Mouse (Mus musculus) right cerebral cortex, postnatal 10 days (tissue): ENCODE data around the gene Lef1.
A peak's percentile ranks its signal among the peaks of the same experiment; 100 is the strongest.

Experiments
- DNase-seq, 2 experiments: peaks; one replicate each; pipeline ENCODE4 v3.0.0; 2021; ENCODE audit warnings: low spot score in 2 of 2

Lef1 gene

DNA sequence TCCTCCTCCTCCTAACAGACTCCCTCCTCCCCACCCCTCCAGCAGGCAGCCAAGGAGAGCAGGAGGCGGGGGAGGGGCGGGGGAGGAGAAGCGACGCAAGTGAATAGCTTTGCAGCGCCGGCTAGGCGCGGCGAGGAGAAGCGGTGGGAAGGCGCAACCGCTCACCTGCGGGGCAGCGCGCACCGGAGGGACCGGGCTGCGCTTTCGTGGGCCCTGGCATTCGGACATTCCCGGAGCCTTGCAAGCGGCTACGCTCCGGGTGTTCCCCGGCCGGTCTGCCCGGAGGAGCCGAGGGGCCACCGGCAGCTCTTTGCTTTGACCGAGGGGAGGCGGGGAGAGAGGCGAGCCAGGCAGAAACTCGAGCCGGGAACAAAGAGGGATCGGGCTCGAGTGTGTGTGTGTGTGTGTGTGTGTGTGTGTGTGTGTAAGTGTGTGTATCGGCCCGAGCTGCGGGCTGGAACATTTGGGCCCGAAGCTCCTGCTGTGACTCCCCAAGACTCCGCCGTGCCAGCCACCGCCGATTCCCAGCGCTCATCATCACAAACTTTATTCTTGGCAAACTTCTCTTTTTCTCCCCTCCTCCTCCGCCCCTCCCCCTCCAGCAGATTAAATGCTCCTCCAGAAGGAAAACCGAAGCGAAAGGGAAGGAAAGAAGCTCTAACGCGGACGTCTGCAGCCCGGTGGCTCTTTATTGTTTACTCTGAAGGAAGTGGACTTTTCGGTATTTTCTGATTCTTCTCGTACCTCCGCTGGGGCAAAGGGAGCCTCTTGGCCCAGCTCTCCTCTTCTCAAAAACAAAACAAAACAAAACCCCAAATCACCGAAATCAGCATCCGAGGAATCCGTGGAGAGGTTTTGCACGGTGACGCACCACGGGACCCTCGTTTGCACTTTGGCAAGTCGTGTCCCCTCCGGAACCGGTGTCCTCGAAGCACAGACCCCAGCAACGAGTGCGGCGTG is at the start of gene Lef1:
Gene Lef1, plus strand, starts transcription at position 281 of the 960 bp plus-strand sequence.
- DNase-seq = peak in 1 of 2 experiments; percentile 42

DNA sequence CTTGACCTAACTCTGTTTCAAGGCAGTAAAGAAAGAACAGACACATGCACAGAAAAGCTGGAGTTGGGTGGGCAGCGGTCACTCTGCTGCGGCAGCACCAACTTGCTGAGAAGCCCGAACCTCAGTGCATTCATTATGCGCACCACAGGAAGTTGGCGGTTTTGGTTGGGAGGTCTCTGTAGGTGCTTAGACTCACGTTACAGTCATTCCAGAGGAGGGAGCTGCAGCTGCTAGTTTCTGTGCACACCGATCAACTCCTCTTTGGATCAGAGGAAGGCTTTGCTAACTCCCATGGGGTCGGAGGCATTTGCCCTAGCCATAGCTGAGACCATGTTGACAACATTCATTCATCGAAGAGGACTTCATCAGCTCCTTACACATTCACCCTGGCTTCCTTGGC is 45.3 kb upstream of the Lef1 start:
- no peak for DNase-seq

DNA sequence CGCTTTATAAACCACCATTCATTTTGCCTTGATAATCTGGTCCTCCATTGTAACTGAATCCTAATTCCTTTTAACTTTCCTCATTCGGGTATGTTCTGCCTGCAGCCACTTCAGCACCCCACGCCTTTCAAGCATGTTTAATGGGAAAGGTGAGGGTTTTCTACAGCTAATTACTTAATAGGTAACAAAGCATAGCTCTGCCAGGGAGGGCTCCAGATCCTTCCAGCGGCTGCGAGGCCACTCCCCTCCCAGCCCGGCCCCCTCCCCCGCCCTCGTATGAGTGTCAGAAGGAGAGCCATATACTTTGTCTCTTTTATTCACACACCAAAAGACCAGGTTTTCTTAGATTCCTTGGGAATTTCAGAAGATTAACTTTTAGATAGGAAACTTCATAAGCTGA is 44.1 kb upstream of the Lef1 start:
- no peak for DNase-seq

DNA sequence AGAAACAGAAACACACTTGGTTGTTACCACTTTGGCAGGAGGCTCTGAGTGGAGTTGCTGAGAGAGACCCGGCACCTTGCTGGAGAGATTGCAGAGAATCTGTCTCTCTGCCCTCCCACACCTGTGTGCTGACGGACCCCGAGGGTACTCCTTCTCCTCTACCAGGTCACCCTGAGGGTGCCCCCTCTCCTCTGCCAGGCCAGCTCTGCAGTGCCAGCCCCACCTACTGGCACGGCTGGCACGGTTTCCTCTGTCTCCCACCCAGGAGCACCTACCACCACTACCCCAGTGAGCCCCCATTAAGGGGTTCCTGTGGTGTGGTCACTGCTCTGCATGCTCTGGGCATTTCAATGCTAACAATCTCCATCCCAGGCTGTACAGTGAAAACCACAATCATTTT is 42.3 kb upstream of the Lef1 start:
- DNase-seq = no peak

DNA sequence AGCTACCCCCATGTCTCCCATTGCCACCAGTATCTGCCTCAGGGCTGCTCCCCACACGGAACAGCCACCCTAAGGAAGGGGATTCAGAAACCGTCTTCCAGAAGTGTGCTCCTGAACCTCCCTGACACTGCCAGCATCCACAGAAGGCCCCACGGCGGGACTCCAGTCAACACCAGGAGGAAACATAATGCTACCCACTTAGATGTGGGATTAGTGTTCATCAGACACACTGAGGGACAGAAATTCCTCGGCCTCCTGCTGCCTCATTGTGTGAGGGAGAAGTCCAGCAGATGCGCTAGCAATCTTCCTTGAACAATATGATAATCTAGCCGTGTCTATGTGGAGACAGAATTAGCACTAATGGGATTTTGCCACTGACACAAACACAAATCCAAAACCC is 40.1 kb upstream of the Lef1 start:
- DNase-seq = no peak

DNA sequence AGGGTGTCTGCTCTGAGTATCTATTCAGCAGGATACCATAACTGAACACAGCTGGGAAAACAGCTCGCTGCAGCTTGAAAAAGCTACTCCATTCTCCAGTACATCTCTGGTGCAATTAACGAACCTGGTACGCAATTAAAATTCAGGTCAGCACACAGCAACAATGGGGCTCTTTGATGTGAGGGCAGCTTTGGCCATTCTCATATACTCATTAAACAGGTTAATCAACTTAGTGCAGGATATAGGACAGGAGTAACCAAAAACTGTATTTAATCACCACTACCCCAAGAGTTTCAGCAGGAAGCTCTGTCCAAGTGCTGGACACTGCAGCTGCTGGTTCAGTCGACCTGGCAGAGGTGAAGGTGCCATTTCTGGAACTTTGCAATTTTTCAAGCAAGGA is 37.6 kb upstream of the Lef1 start:
- no peak for DNase-seq

DNA sequence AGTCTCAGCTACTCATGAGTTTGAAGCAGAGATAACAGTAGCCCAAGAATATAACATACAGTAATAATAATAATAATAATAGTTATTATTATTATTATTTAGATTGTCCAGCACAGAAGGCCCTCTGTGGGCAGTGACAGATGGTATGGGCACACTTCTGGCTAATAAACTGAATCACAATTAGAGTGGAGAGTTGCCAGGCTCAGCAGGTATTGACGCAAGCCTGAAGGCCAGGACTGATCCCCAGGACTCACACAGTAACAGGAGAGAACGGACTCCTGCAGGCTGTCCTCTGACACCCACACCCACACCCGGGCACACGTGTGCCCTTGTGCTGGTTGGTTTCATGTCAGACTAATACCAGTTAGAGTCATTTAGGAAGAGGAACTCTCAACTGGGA is 36.3 kb upstream of the Lef1 start:
- DNase-seq = no peak

DNA sequence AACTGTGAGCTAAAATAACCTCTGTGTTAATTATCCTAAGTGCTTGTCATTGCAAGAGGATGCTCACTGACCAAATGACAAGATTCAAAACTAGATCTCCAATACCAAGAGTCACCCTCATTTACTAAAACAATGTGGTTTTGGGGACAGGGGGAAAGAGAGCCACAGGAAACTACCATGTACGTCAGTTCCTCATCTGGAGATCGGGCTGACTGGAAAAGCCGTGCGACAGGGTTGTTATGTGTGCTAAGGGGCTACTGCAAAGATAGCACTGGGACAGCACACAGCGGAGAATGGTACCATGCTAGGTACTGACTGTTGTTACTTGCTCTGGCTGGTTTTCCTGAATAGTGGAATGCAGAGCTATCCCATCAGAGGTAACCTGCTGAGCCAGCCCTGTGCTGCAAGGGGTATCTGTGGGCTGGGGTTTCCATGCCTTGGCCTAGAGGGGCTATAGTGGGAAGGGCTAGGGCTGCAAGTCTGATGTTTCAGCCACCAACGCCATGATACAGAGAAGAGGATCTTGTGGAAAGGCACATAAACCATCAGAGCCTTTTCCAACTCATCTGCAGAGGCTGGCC is 32.1 kb upstream of the Lef1 start:
- DNase-seq = no peak

DNA sequence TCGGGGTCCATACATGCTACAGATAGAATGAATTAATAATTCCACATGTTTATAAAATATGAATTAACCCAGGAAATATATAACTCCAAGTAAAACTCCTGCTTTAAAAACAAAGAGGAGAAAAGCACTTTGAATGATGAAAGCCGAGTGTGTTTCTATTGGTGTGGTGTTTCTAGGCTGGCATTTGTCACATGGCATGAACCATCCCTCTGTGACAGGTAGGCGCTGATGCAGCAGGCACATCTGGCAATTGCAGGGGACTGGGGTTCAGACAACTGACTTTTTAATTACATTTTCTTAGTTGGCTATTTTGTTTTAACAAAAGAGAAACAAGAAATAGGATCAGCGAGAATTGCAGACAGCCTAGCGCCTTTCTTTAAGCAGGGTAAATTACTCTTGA is 31.6 kb upstream of the Lef1 start:
- DNase-seq = no peak

DNA sequence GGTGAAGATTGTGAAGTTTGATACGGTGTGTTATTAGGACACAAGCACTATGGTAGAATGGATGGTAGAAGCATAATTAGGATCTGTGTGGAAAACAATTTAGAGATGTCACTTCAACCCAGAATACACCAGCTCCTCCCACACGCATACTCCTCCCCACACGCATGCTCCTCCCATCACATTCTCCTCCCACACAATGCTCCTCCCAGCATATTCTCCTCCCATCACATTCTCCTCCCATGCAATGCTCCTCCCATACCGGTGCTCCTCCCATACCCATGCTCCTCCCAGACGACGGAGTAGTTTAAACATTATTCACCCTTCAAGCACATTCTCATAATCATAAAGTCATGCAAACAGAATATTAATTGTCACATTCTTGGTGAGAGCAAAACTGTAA is 26.5 kb upstream of the Lef1 start:
- DNase-seq = no peak

DNA sequence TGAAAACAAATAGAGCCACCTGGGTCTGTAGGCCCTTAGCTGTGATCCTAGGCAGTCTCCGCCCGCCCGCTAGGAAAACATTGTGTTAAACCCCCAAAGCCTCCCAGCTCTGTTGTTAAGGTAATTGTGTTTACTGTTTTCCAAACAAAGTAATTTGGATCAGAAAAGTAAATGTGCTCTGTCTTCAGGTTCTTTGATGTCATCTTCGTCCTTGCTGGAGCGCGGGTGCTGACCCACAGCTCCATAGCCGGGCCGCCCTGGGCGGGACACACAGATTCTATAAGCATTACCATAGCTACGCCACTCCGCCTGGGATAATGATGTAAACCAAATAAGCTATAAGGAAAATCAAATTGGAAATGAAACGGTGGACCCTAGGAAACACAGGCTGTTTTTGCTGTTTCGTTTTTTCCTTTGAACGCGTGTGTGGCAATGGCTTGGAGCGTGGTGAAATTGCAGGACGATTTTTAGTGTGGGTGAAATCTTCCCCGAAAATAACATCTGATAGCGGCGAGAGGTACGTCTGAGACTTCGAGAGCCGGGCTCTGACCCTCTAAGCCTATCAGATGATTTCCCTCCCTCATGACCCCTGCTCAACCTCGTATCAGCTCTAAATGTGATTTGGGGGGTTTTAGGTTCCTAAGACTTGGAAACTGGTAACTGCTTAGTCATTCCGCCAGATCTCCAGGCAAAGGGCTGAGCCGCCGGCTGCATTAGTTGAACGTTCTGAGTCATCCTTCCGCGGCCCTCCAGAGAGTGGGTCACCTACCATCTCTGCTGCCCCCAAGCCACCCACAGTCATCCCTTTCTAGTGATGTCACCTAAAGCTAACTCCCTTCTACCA is 25.3 kb upstream of the Lef1 start:
- DNase-seq = peak in 1 of 2 experiments; percentile 37

DNA sequence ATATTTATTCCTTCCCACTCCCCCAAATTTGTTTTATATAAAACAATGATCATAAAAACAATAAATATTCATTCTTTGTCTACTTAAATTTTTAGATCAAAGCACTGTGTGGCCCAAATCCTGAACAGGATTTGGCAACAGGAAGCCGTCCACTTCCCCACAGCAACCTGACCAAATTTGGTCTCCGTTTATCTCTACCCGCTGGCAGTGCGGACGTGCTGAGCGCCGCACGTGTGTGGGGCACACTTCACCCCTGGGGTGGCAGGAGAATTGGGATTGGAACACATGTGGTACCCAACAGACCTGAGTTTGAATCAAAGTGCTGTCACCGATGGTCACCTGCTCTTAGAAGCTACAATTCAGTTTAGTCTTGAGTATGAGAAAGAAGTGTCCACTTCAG is 24.3 kb upstream of the Lef1 start:
- no peak for DNase-seq

DNA sequence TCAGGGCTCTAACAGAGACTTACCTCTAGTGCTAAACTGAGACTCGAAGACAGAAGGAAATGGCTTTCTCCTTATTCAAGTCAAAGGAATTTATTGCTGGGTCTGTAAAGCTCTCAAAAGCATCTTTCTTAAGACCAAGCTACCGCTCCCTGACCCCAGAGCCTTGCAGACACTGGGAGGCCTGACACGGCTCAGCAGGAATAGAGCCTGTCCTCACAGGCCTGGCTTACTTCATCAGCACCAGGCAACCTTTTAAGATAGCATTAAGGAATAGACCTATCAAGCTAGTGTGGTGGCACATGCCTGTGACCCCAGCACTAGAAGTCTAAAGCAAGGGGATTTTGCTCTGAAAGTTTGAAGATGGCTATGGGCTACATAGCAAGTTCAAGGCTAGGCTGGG is 20.6 kb upstream of the Lef1 start:
- no peak for DNase-seq

DNA sequence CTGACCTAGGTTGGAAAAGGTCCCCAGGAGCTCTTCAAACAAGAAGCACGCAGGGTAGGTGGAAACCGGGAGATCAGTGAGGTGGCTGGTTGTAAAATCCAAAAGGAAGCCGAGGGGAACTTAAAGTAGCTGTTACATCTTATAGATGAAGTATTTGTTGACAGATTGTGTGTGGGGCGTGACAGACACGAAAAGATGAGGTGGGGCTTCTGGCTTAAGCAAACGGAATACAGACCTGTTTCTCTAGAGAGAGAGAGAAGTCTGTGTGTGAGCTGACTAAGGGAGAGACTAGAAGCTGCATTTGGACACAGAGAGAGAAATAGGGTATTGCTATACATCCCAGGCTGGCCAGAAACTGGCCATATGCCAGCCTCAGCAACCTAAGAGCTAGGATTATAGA is 18.2 kb upstream of the Lef1 start:
- DNase-seq = no peak

DNA sequence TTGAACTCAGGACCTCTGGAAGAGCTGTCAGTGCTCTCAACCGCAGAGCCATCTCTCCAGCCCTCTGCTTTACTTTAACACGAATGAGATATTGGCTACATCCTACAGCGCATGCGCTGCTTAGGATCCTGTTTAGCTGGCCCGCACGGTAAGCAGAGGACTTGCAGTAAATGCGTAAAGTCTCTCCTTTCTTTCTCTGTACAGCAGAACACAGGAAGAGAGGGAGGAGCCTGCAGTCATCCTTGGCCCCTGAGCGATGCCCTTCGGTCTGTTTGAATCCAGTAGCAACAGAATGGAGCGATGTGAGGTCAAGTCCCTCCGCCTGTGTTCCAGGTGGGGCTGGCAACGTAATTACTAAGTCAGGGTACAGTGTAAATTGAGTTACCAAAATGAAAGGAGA is 16.5 kb upstream of the Lef1 start:
- DNase-seq = no peak

DNA sequence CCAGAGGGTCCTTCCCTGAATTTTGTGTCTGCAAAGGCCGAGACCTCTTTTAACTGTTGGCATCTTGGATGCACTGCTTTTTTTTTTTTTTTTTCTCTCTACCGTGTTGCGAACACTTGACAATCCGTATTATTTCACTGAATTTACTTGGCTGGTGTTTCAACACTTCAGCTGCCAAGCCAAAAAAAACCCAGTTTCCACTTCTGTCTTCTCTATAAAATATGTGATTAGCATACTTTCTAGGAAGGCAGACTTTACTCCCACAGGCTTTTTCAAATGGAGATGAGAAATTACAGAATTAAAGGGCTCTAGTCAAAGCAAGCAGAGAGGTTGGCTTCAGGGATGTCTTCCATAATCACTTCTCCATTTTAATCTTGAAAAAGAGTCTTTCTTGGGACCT is 14.2 kb upstream of the Lef1 start:
- DNase-seq = peak in 1 of 2 experiments; percentile 59

DNA sequence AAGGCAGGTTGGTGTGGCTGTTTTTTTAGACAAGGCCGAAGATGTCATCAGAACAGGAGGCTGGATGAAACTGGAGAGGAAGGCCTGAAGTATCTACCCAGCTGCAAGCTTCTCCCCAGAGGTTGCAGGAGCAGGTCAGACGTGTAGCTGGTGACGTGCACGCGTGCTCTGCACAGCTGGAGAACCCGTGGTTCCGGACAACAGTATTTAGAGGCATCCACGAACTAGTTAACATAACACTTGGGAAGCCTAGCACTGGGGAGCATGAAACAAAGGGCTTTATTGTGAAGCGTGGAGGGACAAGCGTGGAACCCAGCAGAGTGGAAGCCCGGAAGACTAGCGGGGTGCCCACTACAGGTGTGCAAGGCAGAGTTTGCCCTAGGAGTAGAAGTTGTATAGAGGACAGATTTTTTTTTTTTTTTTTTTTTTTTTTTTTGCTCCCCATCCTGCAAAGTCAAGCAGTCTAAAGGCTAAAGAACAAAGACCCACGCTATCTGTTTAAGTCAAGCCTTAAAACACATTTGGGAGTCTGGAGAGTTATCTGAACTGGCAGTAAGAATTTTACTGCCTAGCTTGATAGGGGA is 8.0 kb upstream of the Lef1 start:
- DNase-seq = no peak

DNA sequence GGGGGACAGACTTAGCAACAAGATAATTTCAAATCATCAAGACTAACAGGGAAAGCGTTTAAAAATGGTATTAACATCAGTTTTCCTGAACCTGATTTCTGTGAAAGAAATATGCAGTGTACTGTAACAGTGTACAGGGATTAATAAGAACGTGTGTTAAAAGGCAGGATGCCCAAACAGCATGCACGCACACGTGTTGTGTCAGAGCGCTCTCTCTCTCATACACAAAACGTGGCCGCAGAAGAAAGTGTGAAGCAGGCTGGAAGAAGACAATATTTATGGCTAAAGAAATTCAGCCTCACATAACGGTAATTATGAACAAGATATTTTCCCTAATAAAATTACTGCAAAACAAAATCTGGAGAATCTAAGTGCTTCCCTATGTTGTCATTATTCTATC is 4.9 kb upstream of the Lef1 start:
- no peak for DNase-seq

DNA sequence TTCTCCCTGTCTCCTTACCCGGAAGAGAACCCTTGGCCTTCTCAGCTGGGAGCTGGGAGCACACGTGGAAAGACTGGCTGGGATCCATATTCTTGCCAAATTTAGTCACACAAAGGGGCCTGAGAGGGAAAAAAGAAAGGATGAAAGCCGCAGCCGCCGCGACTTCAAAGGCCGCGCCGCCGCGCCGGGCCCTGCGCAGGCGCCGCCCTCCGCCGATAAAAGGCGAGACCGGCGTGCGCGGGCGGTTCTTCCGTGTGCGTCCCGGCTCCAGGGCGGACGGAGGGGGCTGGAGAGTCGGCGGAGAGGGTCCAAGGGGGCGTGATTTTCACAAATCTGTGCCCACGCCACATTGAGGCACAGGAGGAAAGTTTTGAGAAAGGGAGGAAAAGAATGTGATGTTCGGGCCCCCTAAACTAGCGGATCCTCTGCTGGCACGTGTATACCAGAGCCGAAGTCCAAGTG is 4.3 kb upstream of the Lef1 start:
- DNase-seq = peak; percentile 54

DNA sequence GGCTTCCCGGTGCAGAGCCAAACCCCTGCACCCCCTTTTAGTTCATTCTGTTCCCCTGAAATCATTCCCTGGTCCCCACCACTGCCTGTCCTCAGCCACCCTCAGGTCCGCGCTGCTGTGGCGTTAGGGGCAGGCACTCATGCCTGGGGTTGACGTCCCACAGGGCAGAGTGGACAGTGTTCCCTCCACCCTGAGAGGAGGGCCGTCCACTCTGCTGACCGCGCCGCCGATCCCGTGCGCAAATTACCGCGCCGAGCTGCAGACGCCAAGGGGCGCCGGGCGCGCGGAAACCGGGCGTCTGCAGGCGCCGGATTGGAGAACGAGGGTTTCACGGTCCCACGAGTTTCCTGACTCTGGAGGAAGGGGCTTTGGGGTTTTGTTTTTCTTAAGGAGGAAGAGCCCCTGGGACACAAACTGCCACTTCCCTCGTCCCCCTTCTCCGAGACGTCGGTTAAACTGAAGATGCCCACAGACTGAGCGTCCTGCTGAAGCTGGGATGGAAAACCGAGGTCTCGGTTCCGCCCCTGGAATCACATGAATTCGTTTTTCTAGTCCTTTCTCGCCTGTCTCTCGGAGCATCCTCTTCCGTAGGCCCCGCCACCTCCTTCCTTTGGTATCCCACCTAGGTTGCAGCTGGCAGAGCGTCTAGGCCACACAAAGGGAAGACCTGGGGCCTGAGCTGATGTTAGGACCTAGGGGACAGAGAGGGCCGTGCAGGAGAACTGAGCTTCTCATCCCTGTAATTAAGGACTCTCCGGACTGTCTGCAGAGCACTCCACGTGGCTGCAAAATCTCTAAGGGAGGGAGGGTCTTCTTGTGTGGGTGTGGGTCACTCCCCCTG is 3.6 kb upstream of the Lef1 start:
- no peak for DNase-seq
